ENCODE assay signal across 22 mouse cellular contexts in the genomic region with DNA sequence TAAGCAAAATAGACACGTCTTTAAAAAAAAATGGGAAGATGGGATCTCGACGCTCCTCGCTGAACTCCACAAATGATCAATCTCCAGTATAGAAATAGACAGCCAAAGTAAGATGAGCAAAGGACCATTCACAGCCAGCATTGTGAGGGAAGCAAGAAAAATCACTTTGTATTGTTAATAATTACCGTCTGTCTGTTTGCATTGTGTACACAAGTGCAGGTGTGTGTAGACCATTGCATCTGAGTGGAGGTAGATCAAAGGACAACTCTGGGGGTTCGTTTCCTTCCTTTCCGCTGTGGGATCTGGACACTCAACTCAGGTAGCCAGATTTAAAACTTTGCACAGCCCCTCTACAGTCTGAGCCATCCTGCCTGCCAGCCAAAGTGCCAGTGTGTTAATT.
DNase-seq lines count a peak whose midpoint lies in the region; ATAC-seq and TF ChIP-seq lines count a peak whose summit lies in the region.
"Had no signal": no experiment of that assay in that cellular context is flagged by ENCODE, and none has a peak within 500 bp of the region (broad histone marks: within the 10 kb centered on the region; RNA-seq: fewer than 3 reads in every experiment).

No protein-coding gene starts in this region.

- no peak for DNase-seq in liver, embryonic 11.5 days (ENCODE audit: low spot score)
- DNase-seq in liver, postnatal 0 days, result no peak
- no peak for DNase-seq in liver, embryonic 13.5 days
- DNase-seq: adrenal gland, adult 2 months; adrenal gland, postnatal 10 days; adrenal gland, postnatal 25 days; cerebellum, adult 11 months; cerebellum, adult 18-20 months; cerebellum, adult 8-10 months; cerebellum, adult 9-11 months; cerebellum, postnatal 14 days; cerebellum, postnatal 36 days; embryo, embryonic 11 days had no signal

- H3K9ac ChIP-seq in liver, embryonic 11.5 days (ENCODE audit: low read depth, low read length), result no peak overlapping the region
- H3K9ac ChIP-seq in liver, postnatal 0 days (replicated peaks), result no peak overlapping the region
- no peak overlapping the region for H3K9ac ChIP-seq in liver, embryonic 13.5 days
- H3K9ac ChIP-seq in liver, embryonic 16.5 days (ENCODE audit: low read depth, low read length), result no peak overlapping the region
- H3K9ac ChIP-seq in midbrain, embryonic 13.5 days (replicated peaks), result no peak overlapping the region
- H3K9ac ChIP-seq in hindbrain, embryonic 12.5 days, result no peak overlapping the region
- H3K9ac ChIP-seq: embryonic facial prominence, embryonic 13.5 days; embryonic facial prominence, embryonic 15.5 days; forebrain, embryonic 12.5 days had no signal

- no peak overlapping the region for H3K4me3 ChIP-seq in liver, embryonic 11.5 days (ENCODE audit: low read depth, low read length)
- no peak overlapping the region for H3K4me3 ChIP-seq in liver, postnatal 0 days (ENCODE audit: low read depth, low read length)
- H3K4me3 ChIP-seq in liver, embryonic 13.5 days (replicated peaks), result no peak overlapping the region
- H3K4me3 ChIP-seq in liver, embryonic 16.5 days (ENCODE audit: low read depth, low read length), result no peak overlapping the region
- no peak overlapping the region for H3K4me3 ChIP-seq in midbrain, embryonic 13.5 days (replicated peaks)
- no peak overlapping the region for H3K4me3 ChIP-seq in hindbrain, embryonic 12.5 days
- H3K4me3 ChIP-seq: embryonic facial prominence, embryonic 13.5 days; embryonic facial prominence, embryonic 15.5 days; erythroblast, embryonic 14.5 days; forebrain, embryonic 10.5 days; forebrain, embryonic 12.5 days had no signal

- peaks cover 5% of the 10 kb centered on the region; the same call in 1 of the 2 replicates for H3K9me3 ChIP-seq in liver, embryonic 11.5 days (ENCODE audit: control insufficient read depth, low read length)
- H3K9me3 ChIP-seq in liver, postnatal 0 days (ENCODE audit: low read length), result peaks cover 12% of the 10 kb centered on the region; the same call in 1 of the 2 replicates
- 0 out of 2 replicates have a peak, but pooled peaks cover 4% of the 10 kb centered on the region for H3K9me3 ChIP-seq in liver, embryonic 13.5 days (replicated peaks)
- no peaks in the 10 kb centered on the region for H3K9me3 ChIP-seq in liver, embryonic 16.5 days (replicated peaks; ENCODE audit: control insufficient read depth, low read length)
- H3K9me3 ChIP-seq in midbrain, embryonic 13.5 days, result 0 out of 2 replicates have a peak, but pooled peaks cover 3% of the 10 kb centered on the region
- 0 out of 2 replicates have a peak, but pooled peaks cover 8% of the 10 kb centered on the region for H3K9me3 ChIP-seq in hindbrain, embryonic 12.5 days (replicated peaks)
- H3K9me3 ChIP-seq: forebrain, embryonic 10.5 days; forebrain, embryonic 12.5 days had no signal

- no peak for TF ChIP-seq CTCF in liver, postnatal 0 days (IDR thresholded peaks at IDR 0.05; ENCODE audit: low read depth)

- H3K4me2 ChIP-seq in liver, embryonic 11.5 days, result peak overlapping the region; percentile 7; the same call in 1 of the 2 replicates
- H3K4me2 ChIP-seq in liver, postnatal 0 days (ENCODE audit: low read depth, low read length), result no peak overlapping the region
- H3K4me2 ChIP-seq in liver, embryonic 13.5 days, result no peak overlapping the region
- no peak overlapping the region for H3K4me2 ChIP-seq in liver, embryonic 16.5 days (ENCODE audit: low read depth, low read length)
- no peak overlapping the region for H3K4me2 ChIP-seq in midbrain, embryonic 13.5 days (replicated peaks)
- no peak overlapping the region for H3K4me2 ChIP-seq in hindbrain, embryonic 12.5 days (replicated peaks)
- H3K4me2 ChIP-seq: embryonic facial prominence, embryonic 13.5 days; embryonic facial prominence, embryonic 15.5 days; forebrain, embryonic 12.5 days had no signal

- ATAC-seq in liver, embryonic 11.5 days (replicated peaks; ENCODE audit: low FRiP score), result 0 out of 2 replicates have a peak, but pooled peaks have one; percentile 20
- ATAC-seq in liver, postnatal 0 days, result no peak
- 0 out of 2 replicates have a peak, but pooled peaks have one; percentile 51 for ATAC-seq in liver, embryonic 13.5 days (ENCODE audit: low read depth)
- ATAC-seq in liver, embryonic 16.5 days (ENCODE audit: low read depth), result 0 out of 2 replicates have a peak, but pooled peaks have one; percentile 41
- ATAC-seq in midbrain, embryonic 13.5 days, result no peak
- no peak for ATAC-seq in hindbrain, embryonic 12.5 days (ENCODE audit: low FRiP score)
- ATAC-seq: forebrain, embryonic 14.5 days had no signal

- TF ChIP-seq EP300 in liver, postnatal 0 days (IDR thresholded peaks at IDR 0.05; ENCODE audit: low read depth), result no peak

- H3K4me1 ChIP-seq in liver, embryonic 11.5 days (replicated peaks; ENCODE audit: control insufficient read depth, insufficient read depth, low read length), result peaks cover 6% of the 10 kb centered on the region; the same call in 1 of the 2 replicates
- no peaks in the 10 kb centered on the region for H3K4me1 ChIP-seq in liver, postnatal 0 days (ENCODE audit: insufficient read depth)
- H3K4me1 ChIP-seq in liver, embryonic 13.5 days (replicated peaks), result peaks cover 12% of the 10 kb centered on the region
- H3K4me1 ChIP-seq in liver, embryonic 16.5 days (ENCODE audit: control insufficient read depth, low read depth, low read length), result no peaks in the 10 kb centered on the region
- no peaks in the 10 kb centered on the region for H3K4me1 ChIP-seq in midbrain, embryonic 13.5 days (replicated peaks)
- H3K4me1 ChIP-seq in hindbrain, embryonic 12.5 days, result peaks cover 9% of the 10 kb centered on the region; the same call in 1 of the 2 replicates
- H3K4me1 ChIP-seq: forebrain, embryonic 12.5 days had no signal

- 82% methylated on average over 7 of the region's 7 CpGs for WGBS in liver, embryonic 11.5 days
- WGBS in liver, postnatal 0 days (ENCODE audit: insufficient replicate concordance), result 60% methylated on average over 7 of the region's 7 CpGs
- WGBS in liver, embryonic 13.5 days (ENCODE audit: insufficient replicate concordance), result 65% methylated on average over 7 of the region's 7 CpGs
- WGBS in liver, embryonic 16.5 days (ENCODE audit: insufficient replicate concordance), result 65% methylated on average over 7 of the region's 7 CpGs
- WGBS in midbrain, embryonic 13.5 days, result 96% methylated on average over 7 of the region's 7 CpGs
- 91% methylated on average over 7 of the region's 7 CpGs for WGBS in hindbrain, embryonic 12.5 days

- H3K36me3 ChIP-seq in liver, embryonic 11.5 days (ENCODE audit: control insufficient read depth, insufficient read depth, low read length), result peaks cover 5% of the 10 kb centered on the region; the same call in 1 of the 2 replicates
- H3K36me3 ChIP-seq in liver, postnatal 0 days (replicated peaks; ENCODE audit: insufficient read depth, low read length), result no peaks in the 10 kb centered on the region
- no peaks in the 10 kb centered on the region for H3K36me3 ChIP-seq in liver, embryonic 13.5 days
- H3K36me3 ChIP-seq in liver, embryonic 16.5 days (ENCODE audit: control insufficient read depth, insufficient read depth), result no peaks in the 10 kb centered on the region
- H3K36me3 ChIP-seq in midbrain, embryonic 13.5 days, result no peaks in the 10 kb centered on the region
- 0 out of 2 replicates have a peak, but pooled peaks cover 3% of the 10 kb centered on the region for H3K36me3 ChIP-seq in hindbrain, embryonic 12.5 days
- H3K36me3 ChIP-seq: forebrain, embryonic 10.5 days; forebrain, embryonic 12.5 days had no signal

- no peak overlapping the region for H3K27ac ChIP-seq in liver, embryonic 11.5 days (ENCODE audit: low read depth, low read length)
- no peak overlapping the region for H3K27ac ChIP-seq in liver, postnatal 0 days (ENCODE audit: low read depth)
- no peak overlapping the region for H3K27ac ChIP-seq in liver, embryonic 13.5 days
- H3K27ac ChIP-seq in liver, embryonic 16.5 days (ENCODE audit: low read length), result no peak overlapping the region
- no peak overlapping the region for H3K27ac ChIP-seq in midbrain, embryonic 13.5 days
- no peak overlapping the region for H3K27ac ChIP-seq in hindbrain, embryonic 12.5 days
- H3K27ac ChIP-seq: embryonic facial prominence, embryonic 13.5 days; embryonic facial prominence, embryonic 15.5 days; forebrain, embryonic 10.5 days; forebrain, embryonic 12.5 days had no signal

- no peaks in the 10 kb centered on the region for H3K27me3 ChIP-seq in liver, embryonic 11.5 days (replicated peaks; ENCODE audit: control insufficient read depth, insufficient read depth, low read length)
- H3K27me3 ChIP-seq in liver, postnatal 0 days (ENCODE audit: insufficient read depth, low read length), result no peaks in the 10 kb centered on the region
- no peaks in the 10 kb centered on the region for H3K27me3 ChIP-seq in liver, embryonic 13.5 days
- H3K27me3 ChIP-seq in liver, embryonic 16.5 days (ENCODE audit: control insufficient read depth, insufficient read depth, low read depth, low read length), result no peaks in the 10 kb centered on the region
- no peaks in the 10 kb centered on the region for H3K27me3 ChIP-seq in midbrain, embryonic 13.5 days
- no peaks in the 10 kb centered on the region for H3K27me3 ChIP-seq in hindbrain, embryonic 12.5 days
- H3K27me3 ChIP-seq: embryonic facial prominence, embryonic 13.5 days; embryonic facial prominence, embryonic 15.5 days; forebrain, embryonic 12.5 days had no signal

Comparison
In these comparisons a context has a peak if more than half of its experiments do, and no peak if none do; other contexts are left out.
1. ATAC-seq: peak in liver, embryonic 11.5 days (single experiment), liver, embryonic 13.5 days (single experiment) and liver, embryonic 16.5 days (single experiment); none in liver, postnatal 0 days (single experiment), midbrain, embryonic 13.5 days (single experiment) and hindbrain, embryonic 12.5 days (single experiment).